Mouse (Mus musculus) B cell, adult (primary cell): ENCODE results near the gene Klk5. TPM values are rescaled to one million over a fixed set of nuclear protein-coding genes. Genes with fewer than 3 reads are reported as not detected.

ENCODE experiments used
- total RNA-seq: library from RNA; stranded (reverse); gene quantifications from 4 replicates; pipeline ENCODE4 v1.2.4, GENCODE M21; 2023; ENCODE audit not compliant: inconsistent age

The Klk5 gene
- total RNA-seq: not detected in 4 replicates

DNA sequence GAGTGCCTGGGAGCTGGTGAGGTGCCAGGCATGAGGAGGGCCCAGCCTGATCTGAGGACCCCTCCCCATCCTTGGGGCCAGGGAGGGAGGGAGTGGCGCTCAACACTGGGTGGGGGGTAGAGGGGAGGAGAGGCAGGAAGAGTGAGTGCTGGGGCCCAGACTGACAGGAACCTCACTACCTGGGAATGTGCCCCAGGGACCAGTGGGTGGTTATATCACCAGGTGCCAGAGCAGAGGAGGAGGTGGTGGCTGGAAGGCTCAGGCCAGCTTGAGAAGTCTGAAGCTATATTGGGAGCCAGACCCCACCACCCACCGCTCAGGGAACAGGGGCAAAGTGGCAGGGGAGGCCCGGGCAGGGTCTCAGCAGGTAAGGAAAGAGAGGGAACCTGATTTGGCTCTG lies at the start of gene Klk5:
Gene Klk5 (plus strand): TSS at position 271 of the 400 bp plus-strand sequence.

GRCm38 (mm10) chr7:43797333-43797769 lies 44.4 kb upstream of the Klk5 start, which contains the start of gene Klk8:
TSS of gene Klk8 (plus strand) at chr7:43797577.

GRCm38 (mm10) chr7:43810994-43811393 lies 30.8 kb upstream of the Klk5 start, which contains the start of gene Klk7:
TSS of gene Klk7 (plus strand) at chr7:43811294.

DNA sequence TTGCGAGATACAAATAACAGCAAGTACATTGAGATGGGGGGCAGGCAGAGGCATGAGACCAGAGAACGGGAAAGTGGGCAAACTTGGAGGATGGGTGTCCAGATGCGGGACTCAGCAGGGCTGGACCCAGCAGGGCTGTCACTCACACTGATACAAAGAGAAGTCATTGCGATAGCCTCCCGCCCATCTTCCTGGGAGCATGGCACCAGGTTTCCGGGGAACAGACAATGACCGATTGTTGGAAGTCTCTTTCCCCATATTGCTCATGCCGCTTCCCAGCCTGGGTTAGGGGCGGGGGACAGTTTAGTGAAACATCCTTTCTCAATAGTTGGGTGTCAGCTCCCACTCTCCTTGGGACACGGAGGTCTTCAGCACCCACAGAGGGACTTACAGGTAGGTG lies 17.6 kb upstream of the Klk5 start, which contains the start of gene Klk6:
Gene Klk6 (plus strand): TSS at position 301 of the 400 bp plus-strand sequence.

DNA sequence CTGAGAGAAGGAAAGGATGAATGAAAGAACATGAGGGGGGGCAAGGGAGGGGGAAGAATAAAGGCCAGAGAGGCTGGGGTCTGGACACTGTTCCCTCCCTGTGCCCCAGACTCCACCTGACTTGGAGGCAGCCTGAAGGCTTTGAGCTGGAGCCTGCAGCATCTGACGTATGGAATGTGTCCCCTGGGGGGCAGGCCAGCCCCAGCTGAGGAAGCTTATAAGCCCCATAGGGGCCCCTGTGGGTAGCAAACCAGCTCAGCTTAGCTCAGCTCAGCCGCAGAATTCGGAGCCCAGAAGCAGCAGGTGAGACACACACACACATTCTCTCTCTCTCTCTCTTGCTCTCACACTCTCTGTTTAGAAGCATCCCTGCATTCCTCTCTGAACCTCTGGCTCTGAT lies 39.1 kb downstream of the Klk5 start, which contains the start of gene Klk4:
Gene Klk4 (plus strand): TSS at position 249 of the 400 bp plus-strand sequence.

Other genes with a start within 250 kb of the Klk5 start
- not detected in 4 replicates for gene Zfp819, start 234.8 kb upstream of the Klk5 start, total RNA-seq
- not detected in 4 replicates for gene Ceacam18, start 207.3 kb upstream of the Klk5 start, total RNA-seq
- gene Siglece, start 181.8 kb upstream of the Klk5 start, total RNA-seq: 1.7 to 2.6 TPM (median 2.1 TPM) in 4 replicates
- gene Ctu1, start 170.0 kb upstream of the Klk5 start, total RNA-seq: 5.3 to 7.2 TPM (median 6.0 TPM) in 4 replicates
- not detected in 4 replicates for gene Klk14, start 151.6 kb upstream of the Klk5 start, total RNA-seq
- gene Klk13, start 129.4 kb upstream of the Klk5 start, total RNA-seq: not detected in 4 replicates
- gene Klk12, start 73.1 kb upstream of the Klk5 start, total RNA-seq: not detected in 4 replicates
- gene Klk11, start 67.4 kb upstream of the Klk5 start, total RNA-seq: not detected in 4 replicates
- not detected in 4 replicates for gene Klk10, start 60.9 kb upstream of the Klk5 start, total RNA-seq
- gene Klk9, start 50.1 kb upstream of the Klk5 start, total RNA-seq: not detected in 4 replicates
- 1.1 to 6.0 TPM (median 4.7 TPM) in 4 replicates for gene Klk8, start 44.4 kb upstream of the Klk5 start, total RNA-seq
- gene Klk7, start 30.7 kb upstream of the Klk5 start, total RNA-seq: not detected in 4 replicates
- not detected in 4 replicates for gene Klk6, start 17.5 kb upstream of the Klk5 start, total RNA-seq
- gene Klk4, start 39.2 kb downstream of the Klk5 start, total RNA-seq: not detected in 4 replicates
- gene Klk15, start 91.8 kb downstream of the Klk5 start, total RNA-seq: not detected in 4 replicates
- gene Klk1b8, start 108.7 kb downstream of the Klk5 start, total RNA-seq: not detected in 4 replicates
- not detected in 4 replicates for gene Klk1b1, start 124.8 kb downstream of the Klk5 start, total RNA-seq
- gene Klk1b9, start 134.1 kb downstream of the Klk5 start, total RNA-seq: not detected in 4 replicates
- not detected in 4 replicates for gene Klk1b11, start 153.9 kb downstream of the Klk5 start, total RNA-seq
- gene Klk1b26, start 170.2 kb downstream of the Klk5 start, total RNA-seq: not detected in 4 replicates
- not detected in 4 replicates for gene Klk1b27, start 210.3 kb downstream of the Klk5 start, total RNA-seq